In genomic region chr3:101318115-101318514, GRCm38 (mm10) we compare ENCODE assay signal across 8 mouse cellular contexts. TPM values are rescaled to one million over a fixed set of nuclear protein-coding genes. Genes with fewer than 3 reads are reported as not detected.
DNase-seq lines count a peak whose midpoint lies in the region; ATAC-seq and TF ChIP-seq lines count a peak whose summit lies in the region.

No protein-coding gene starts in this region.

- H3K9ac ChIP-seq in kidney, embryonic 16.5 days (replicated peaks; ENCODE audit: low read length), result no peak overlapping the region

- peak; percentile 92 for TF ChIP-seq CTCF in G1E (IDR thresholded peaks at IDR 0.05; ENCODE audit: low read depth, low read length)

- H3K27ac ChIP-seq in kidney, embryonic 16.5 days (ENCODE audit: low read length), result no peak overlapping the region

- no peaks in the 10 kb centered on the region for H3K36me3 ChIP-seq in kidney, embryonic 16.5 days (ENCODE audit: insufficient read depth, low read length)
- peaks cover 7% of the 10 kb centered on the region for H3K36me3 ChIP-seq in G1E (replicated peaks)

- no peak overlapping the region for H3K4me3 ChIP-seq in kidney, embryonic 16.5 days (ENCODE audit: low read length)
- H3K4me3 ChIP-seq in G1E (ENCODE audit: low read depth, low read length), result no peak overlapping the region

- no peak overlapping the region for H3K4me2 ChIP-seq in kidney, embryonic 16.5 days (replicated peaks; ENCODE audit: low read depth, low read length)

- H3K9me3 ChIP-seq in kidney, embryonic 16.5 days (ENCODE audit: low read length), result no peaks in the 10 kb centered on the region
- H3K9me3 ChIP-seq in G1E (replicated peaks), result no peaks in the 10 kb centered on the region

- H3K4me1 ChIP-seq in kidney, embryonic 16.5 days (ENCODE audit: insufficient read depth, low read length), result no peaks in the 10 kb centered on the region
- peaks cover 58% of the 10 kb centered on the region for H3K4me1 ChIP-seq in G1E (ENCODE audit: insufficient read depth, low read depth, low read length)

- no peak for ATAC-seq in CD4-positive, CD25-positive, alpha-beta regulatory T cell, adult 4 months
- ATAC-seq in kidney, embryonic 16.5 days (ENCODE audit: low FRiP score, low TSS enrichment), result no peak
- ATAC-seq in G1E (ENCODE audit: extremely low read depth, insufficient number of reproducible peaks, low FRiP score, poor library complexity, severe bottlenecking), result no peak

- 73% methylated on average over 6 of the region's 6 CpGs for WGBS in kidney, embryonic 16.5 days

- DNase-seq in CD4-positive, CD25-positive, alpha-beta regulatory T cell, adult 2 months (ENCODE audit: low read depth, low spot score), result peak; percentile 61
- DNase-seq in kidney, adult 18-20 months, result peak; percentile 55
- DNase-seq in G1E (ENCODE audit: low spot score), result no peak
- peak; percentile 59 for DNase-seq in forelimb bud, embryonic 11.5 days (ENCODE audit: low read depth, low spot score)
- DNase-seq in spleen, postnatal 4 days (ENCODE audit: low spot score in 2 of 2), result peak; percentile 67 to 85
- DNase-seq in right cerebral cortex, postnatal 36 days (ENCODE audit: low spot score in 2 of 2), result no peak

- no peaks in the 10 kb centered on the region for H3K27me3 ChIP-seq in kidney, embryonic 16.5 days (ENCODE audit: insufficient read depth, low read length)
- no peaks in the 10 kb centered on the region for H3K27me3 ChIP-seq in G1E (ENCODE audit: insufficient read depth, low read length)

RNA-seq across cellular contexts. Expression of gene Cd2, which starts 30.4 kb away (rescaled TPM):
- polyA plus RNA-seq in CD4-positive, CD25-positive, alpha-beta regulatory T cell, adult 4 months (2017; shearing (Covaris generic)), result 1,000 to 10,000 TPM; 1,558 to 1,756 TPM
- polyA plus RNA-seq in kidney, embryonic 16.5 days (2015; fragmentation: Nextera tagmentation; extraction: Ambion mirVana), result 0.22 TPM in 1 of 2 replicates, not detected in the other
- total RNA-seq in G1E (2014; fragmentation: Nextera tagmentation), result not detected in 2 replicates
- total RNA-seq in G1E (2017), result 0.33 TPM in 1 of 2 replicates, not detected in the other
- not detected in 2 replicates for polyA plus RNA-seq in G1E (2012)

RNA-seq across cellular contexts. Expression of gene Igsf3, which starts 58.8 kb away (rescaled TPM):
- polyA plus RNA-seq in CD4-positive, CD25-positive, alpha-beta regulatory T cell, adult 4 months (2017; shearing (Covaris generic)), result 1 to 10 TPM; 3.7 to 4.4 TPM
- polyA plus RNA-seq in kidney, embryonic 16.5 days (2015; fragmentation: Nextera tagmentation; extraction: Ambion mirVana), result 24.8 and 26.1 TPM in 2 replicates
- total RNA-seq in G1E (2014; fragmentation: Nextera tagmentation) (29.4 and 33.0 TPM in 2 replicates), G1E (2017) (16.1 and 19.1 TPM in 2 replicates)
- 9.4 and 14.6 TPM in 2 replicates for polyA plus RNA-seq in G1E (2012)

Comparison
In these comparisons a context has a peak if more than half of its experiments do, and no peak if none do; other contexts are left out.
1. DNase-seq: peak in CD4-positive, CD25-positive, alpha-beta regulatory T cell, adult 2 months (single experiment), kidney, adult 18-20 months (single experiment), forelimb bud, embryonic 11.5 days (single experiment) and spleen, postnatal 4 days (2 of 2); none in G1E (single experiment) and right cerebral cortex, postnatal 36 days (0 of 2).
2. RNA of gene Cd2, which starts 30.4 kb away (polyA plus RNA-seq): 1,558 to 1,756 TPM in CD4-positive, CD25-positive, alpha-beta regulatory T cell, adult 4 months; 0.22 TPM in kidney, embryonic 16.5 days and not detected in G1E; every median in the first group is over 1,000 times any median in the second.